Mouse (Mus musculus): ENCODE results near the gene Gon7. TPM values are rescaled to one million over a fixed set of nuclear protein-coding genes. Genes with fewer than 3 reads are reported as not detected.

Gon7 gene
- polyA plus RNA-seq, 1 experiment from 2014 or later, result 34.7 TPM

DNA sequence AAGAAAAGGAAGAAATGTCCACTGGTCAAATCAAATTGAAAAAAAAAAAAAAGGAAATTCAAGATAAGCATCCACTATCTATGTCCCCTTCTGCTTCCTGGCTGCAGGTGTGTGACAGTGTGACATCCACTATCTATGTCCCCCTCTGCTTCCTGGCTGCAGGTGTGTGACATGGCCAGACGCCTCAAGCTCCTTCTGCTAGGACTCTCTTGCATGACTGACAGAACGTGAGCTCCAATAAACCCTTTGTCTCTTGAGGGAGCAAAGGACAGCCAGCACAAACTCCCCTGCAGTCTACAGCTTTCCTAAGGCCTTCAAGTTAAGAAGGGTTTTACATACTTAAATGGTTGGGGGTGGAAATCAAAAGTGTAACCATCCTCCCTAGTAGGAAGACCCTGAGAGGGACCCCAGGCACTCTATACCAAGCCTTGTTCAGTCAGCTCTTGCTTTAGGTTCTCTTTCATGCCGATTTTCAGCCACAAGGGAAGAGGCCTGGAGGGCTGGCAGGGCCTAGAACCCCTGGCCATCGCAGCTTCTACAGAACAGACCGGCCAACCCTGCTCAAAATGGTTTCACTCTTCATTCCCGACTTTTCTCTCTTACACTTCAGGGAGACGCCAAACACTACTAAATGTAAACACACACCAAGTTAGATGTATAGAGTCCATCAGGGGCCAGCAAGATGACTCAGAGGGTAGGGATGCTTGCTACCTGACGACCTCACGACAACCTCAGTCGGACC, 42.8 kb downstream of the Gon7 start:
- Histone ChIP-seq H3K4me3 (ENCODE audit: low read length) (no peak overlapping the region), H3K4me1 (ENCODE audit: control insufficient read depth, insufficient read depth, low read length) (no peaks in the 10 kb centered on the region), H3K9ac (ENCODE audit: low read depth, low read length) (no peak overlapping the region), H3K4me2 (replicated peaks; ENCODE audit: low read depth, low read length) (no peak overlapping the region), H3K27me3 (ENCODE audit: control insufficient read depth, insufficient read depth, low read length) (no peaks in the 10 kb centered on the region), H3K9me3 (ENCODE audit: control insufficient read depth, low read length) (no peaks in the 10 kb centered on the region), H3K36me3 (ENCODE audit: control insufficient read depth, insufficient read depth, low read length) (no peaks in the 10 kb centered on the region), H3K27ac (ENCODE audit: low read depth, low read length) (no peak overlapping the region)
- 87% methylated on average over 10 of the region's 10 CpGs for WGBS
- ATAC-seq (ENCODE audit: low FRiP score, low TSS enrichment), result no peak

DNA sequence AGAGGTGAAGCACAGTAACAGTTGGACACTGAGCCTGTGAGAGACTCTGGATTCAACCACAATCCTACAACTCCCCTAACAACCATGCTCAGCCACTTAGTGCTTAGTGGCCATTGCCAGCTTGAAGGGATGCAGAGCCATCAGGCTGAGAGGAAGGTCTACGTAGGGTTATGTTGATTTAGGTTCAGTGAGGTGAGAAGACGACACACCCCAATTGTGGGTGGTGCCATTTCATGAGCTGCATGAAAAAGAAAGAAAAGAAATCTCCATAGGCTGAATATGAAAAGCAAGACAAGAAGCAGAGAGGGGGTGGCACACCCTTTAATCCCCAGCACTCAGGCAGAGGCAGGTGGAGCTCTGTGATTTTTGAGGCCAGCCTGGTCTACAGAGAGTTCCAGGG, 43.5 kb downstream of the Gon7 start:
- H3K9ac ChIP-seq (ENCODE audit: low read depth, low read length), result no peak overlapping the region
- WGBS, result 50% methylated on average over 2 of the region's 2 CpGs

DNA sequence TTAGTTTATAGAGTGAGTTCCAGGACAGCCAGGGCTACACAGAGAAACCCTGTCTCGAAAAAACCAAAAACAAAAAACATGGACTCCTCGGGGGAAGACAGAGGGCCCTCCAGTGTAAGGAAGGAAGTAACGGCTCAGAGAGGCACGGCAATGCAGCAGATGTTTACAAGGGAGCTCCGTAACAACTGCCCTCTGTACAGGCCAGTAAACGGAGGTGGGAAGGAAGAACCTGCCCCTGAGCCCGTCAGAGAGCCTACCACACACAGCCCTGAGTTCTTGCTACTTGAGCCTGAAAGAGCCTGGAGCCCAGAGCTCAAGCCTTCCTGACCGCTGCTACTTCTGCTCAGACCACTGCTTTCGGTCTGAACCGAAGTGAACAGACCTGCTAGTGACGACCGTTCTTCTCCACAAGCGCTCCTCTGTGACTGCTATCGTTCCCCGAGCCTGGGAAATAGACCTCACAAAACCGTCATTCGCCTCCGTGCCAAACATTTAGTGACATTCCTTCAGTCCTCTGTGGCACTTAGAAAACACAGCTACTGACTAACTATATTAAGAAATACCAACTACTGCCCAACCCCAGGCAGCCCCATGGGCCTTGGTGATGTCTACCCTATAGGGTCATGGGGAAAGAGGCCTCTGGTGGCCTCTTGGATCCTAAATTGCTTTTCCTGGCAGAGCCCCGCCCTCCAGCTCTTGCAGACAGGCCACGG, 44.3 kb downstream of the Gon7 start:
- 63% methylated on average over 20 of the region's 20 CpGs for WGBS
- H3K9me3 ChIP-seq (ENCODE audit: control insufficient read depth, low read length), result no peaks in the 10 kb centered on the region
- no peaks in the 10 kb centered on the region for H3K4me1 ChIP-seq (ENCODE audit: control insufficient read depth, insufficient read depth, low read length)
- H3K36me3 ChIP-seq (ENCODE audit: control insufficient read depth, insufficient read depth, low read length), result no peaks in the 10 kb centered on the region
- H3K4me3 ChIP-seq (ENCODE audit: low read length), result no peak overlapping the region
- ATAC-seq (ENCODE audit: low FRiP score, low TSS enrichment), result no peak
- H3K4me2 ChIP-seq (replicated peaks; ENCODE audit: low read depth, low read length), result 0 out of 2 replicates have a peak overlapping the region, but pooled peaks have one; percentile 10
- 0 out of 2 replicates have a peak overlapping the region, but pooled peaks have one; percentile 4 for H3K9ac ChIP-seq (ENCODE audit: low read depth, low read length)
- no peaks in the 10 kb centered on the region for H3K27me3 ChIP-seq (ENCODE audit: control insufficient read depth, insufficient read depth, low read length)
- no peak overlapping the region for H3K27ac ChIP-seq (ENCODE audit: low read depth, low read length)

More for the DNA sequence above, 43.5 kb downstream of the Gon7 start:
- no peak overlapping the region for H3K4me3 ChIP-seq (ENCODE audit: low read length)
- no peaks in the 10 kb centered on the region for H3K4me1 ChIP-seq (ENCODE audit: control insufficient read depth, insufficient read depth, low read length)
- no peak for ATAC-seq (ENCODE audit: low FRiP score, low TSS enrichment)
- H3K36me3 ChIP-seq (ENCODE audit: control insufficient read depth, insufficient read depth, low read length), result no peaks in the 10 kb centered on the region
- H3K9me3 ChIP-seq (ENCODE audit: control insufficient read depth, low read length), result no peaks in the 10 kb centered on the region
- no peak overlapping the region for H3K27ac ChIP-seq (ENCODE audit: low read depth, low read length)
- H3K27me3 ChIP-seq (ENCODE audit: control insufficient read depth, insufficient read depth, low read length), result no peaks in the 10 kb centered on the region
- H3K4me2 ChIP-seq (replicated peaks; ENCODE audit: low read depth, low read length), result no peak overlapping the region

DNA sequence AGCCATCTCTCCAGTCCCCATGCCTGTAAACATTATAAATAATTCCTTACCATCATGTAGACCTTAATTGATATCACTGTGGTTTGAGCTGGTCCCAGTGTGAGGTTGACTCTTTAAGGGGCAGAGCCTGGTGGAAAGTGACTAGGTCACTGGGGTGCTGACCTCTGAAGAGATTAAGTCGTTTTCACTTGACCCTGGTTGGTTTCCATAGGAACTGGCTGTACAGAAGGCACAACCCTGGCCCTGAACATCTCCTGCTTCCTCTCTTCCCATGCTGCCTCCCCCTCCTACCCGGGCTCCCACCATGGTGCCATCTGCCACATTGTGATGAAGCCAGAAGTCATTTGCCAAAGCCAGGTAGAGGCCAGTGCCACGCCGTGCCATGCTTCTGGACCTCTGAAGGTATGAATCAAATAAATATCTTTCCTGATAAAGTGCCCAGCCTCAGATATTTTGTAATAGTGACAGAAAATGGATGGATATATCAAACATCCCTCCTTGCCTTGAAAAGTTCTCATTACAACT, 46.7 kb downstream of the Gon7 start:
- no peak for ATAC-seq (ENCODE audit: low FRiP score, low TSS enrichment)
- H3K4me2 ChIP-seq (replicated peaks; ENCODE audit: low read depth, low read length), result no peak overlapping the region
- no peaks in the 10 kb centered on the region for H3K27me3 ChIP-seq (ENCODE audit: control insufficient read depth, insufficient read depth, low read length)
- H3K9ac ChIP-seq (ENCODE audit: low read depth, low read length), result no peak overlapping the region
- H3K4me1 ChIP-seq (ENCODE audit: control insufficient read depth, insufficient read depth, low read length), result peaks cover 4% of the 10 kb centered on the region; the same call in 1 of the 2 replicates
- WGBS, result 59% methylated on average over 4 of the region's 4 CpGs
- no peak overlapping the region for H3K4me3 ChIP-seq (ENCODE audit: low read length)
- H3K36me3 ChIP-seq (ENCODE audit: control insufficient read depth, insufficient read depth, low read length), result no peaks in the 10 kb centered on the region
- no peak overlapping the region for H3K27ac ChIP-seq (ENCODE audit: low read depth, low read length)
- no peaks in the 10 kb centered on the region for H3K9me3 ChIP-seq (ENCODE audit: control insufficient read depth, low read length)

DNA sequence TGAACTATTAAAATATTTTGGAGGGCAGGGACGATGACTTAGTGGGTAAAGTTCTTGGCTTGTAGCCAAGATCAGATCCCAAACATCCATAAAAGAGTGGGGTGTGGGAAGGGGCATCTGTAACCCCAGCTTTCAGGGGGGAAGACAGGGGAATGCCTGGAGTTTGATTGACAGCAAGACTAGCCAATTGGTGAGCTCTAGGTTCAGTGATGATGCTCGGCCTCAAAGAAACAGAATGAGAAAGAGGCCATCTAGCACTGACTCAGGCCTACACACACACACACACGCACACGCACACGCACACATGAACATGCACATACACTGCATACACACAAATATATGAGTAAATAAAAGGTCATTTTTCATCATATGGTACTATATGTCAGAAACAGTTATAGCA, 47.7 kb downstream of the Gon7 start:
- H3K9me3 ChIP-seq (ENCODE audit: control insufficient read depth, low read length), result no peaks in the 10 kb centered on the region
- ATAC-seq (ENCODE audit: low FRiP score, low TSS enrichment), result no peak
- H3K4me1 ChIP-seq (ENCODE audit: control insufficient read depth, insufficient read depth, low read length), result peaks cover 10% of the 10 kb centered on the region; the same call in 1 of the 2 replicates
- H3K27ac ChIP-seq (ENCODE audit: low read depth, low read length), result no peak overlapping the region
- 87% methylated on average over 5 of the region's 5 CpGs for WGBS
- H3K4me3 ChIP-seq (ENCODE audit: low read length), result no peak overlapping the region
- no peak overlapping the region for H3K9ac ChIP-seq (ENCODE audit: low read depth, low read length)
- H3K4me2 ChIP-seq (replicated peaks; ENCODE audit: low read depth, low read length), result no peak overlapping the region
- no peaks in the 10 kb centered on the region for H3K36me3 ChIP-seq (ENCODE audit: control insufficient read depth, insufficient read depth, low read length)
- no peaks in the 10 kb centered on the region for H3K27me3 ChIP-seq (ENCODE audit: control insufficient read depth, insufficient read depth, low read length)

DNA sequence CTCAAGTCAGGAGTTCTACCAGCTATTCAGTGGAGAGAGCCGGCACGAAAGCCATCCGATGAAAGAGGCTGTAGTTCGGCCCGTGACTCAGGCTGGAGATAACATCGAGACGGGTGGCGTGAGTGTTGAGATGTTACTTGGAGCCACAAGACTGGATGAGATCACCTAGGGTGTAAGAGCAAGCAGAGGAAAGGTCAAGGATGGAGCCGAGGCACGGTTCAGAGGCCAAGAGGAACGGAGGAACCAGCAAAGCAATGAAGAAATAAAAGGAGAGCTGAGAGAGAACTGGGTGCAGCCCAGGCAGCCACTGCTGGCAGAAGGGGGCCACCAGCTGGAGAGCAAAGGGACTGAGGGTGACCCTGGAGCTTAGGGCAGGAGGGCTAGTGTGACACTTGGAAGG, 49.4 kb downstream of the Gon7 start:
- Histone ChIP-seq H3K9ac (ENCODE audit: low read depth, low read length) (no peak overlapping the region), H3K4me1 (ENCODE audit: control insufficient read depth, insufficient read depth, low read length) (peaks cover 19% of the 10 kb centered on the region), H3K4me2 (replicated peaks; ENCODE audit: low read depth, low read length) (no peak overlapping the region), H3K4me3 (ENCODE audit: low read length) (no peak overlapping the region), H3K27me3 (ENCODE audit: control insufficient read depth, insufficient read depth, low read length) (no peaks in the 10 kb centered on the region), H3K27ac (ENCODE audit: low read depth, low read length) (no peak overlapping the region), H3K36me3 (ENCODE audit: control insufficient read depth, insufficient read depth, low read length) (no peaks in the 10 kb centered on the region), H3K9me3 (ENCODE audit: control insufficient read depth, low read length) (no peaks in the 10 kb centered on the region)
- 58% methylated on average over 11 of the region's 11 CpGs for WGBS
- ATAC-seq (ENCODE audit: low FRiP score, low TSS enrichment), result no peak

DNA sequence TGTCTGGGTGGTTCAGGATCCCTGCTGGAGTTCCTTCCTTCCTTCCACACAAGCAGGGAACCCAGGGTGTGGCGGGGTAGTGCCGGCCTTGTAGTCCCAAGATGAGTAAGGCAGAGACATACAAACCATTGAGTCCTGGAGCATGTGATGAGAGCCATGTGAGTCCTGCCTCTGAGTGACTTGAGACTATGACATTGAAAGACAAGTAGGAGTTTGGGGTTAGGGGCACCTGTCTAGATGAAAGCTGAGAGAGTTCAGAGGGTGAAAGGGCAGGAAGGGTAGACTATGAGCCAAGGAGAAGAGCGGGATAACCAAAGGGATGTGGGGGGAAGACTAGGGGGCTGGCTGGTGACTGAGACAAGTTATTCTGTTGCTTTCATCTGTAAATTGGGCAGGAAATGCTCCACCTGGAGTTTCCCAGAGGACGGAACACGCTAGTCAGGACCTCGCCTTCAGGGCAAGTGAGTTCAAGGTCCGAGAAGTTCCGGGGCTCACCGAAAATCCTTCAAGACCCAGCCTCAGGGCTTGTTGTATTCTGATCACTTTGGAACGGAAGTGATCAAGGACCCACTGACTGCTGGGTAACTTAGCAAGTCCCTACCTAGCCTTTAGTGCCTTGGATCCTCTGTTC, 50.7 kb downstream of the Gon7 start:
- no peak for ATAC-seq (ENCODE audit: low FRiP score, low TSS enrichment)
- Histone ChIP-seq H3K27ac (ENCODE audit: low read depth, low read length) (no peak overlapping the region), H3K27me3 (ENCODE audit: control insufficient read depth, insufficient read depth, low read length) (no peaks in the 10 kb centered on the region), H3K36me3 (ENCODE audit: control insufficient read depth, insufficient read depth, low read length) (no peaks in the 10 kb centered on the region), H3K9ac (ENCODE audit: low read depth, low read length) (no peak overlapping the region), H3K4me3 (ENCODE audit: low read length) (no peak overlapping the region), H3K9me3 (ENCODE audit: control insufficient read depth, low read length) (no peaks in the 10 kb centered on the region), H3K4me2 (replicated peaks; ENCODE audit: low read depth, low read length) (no peak overlapping the region), H3K4me1 (ENCODE audit: control insufficient read depth, insufficient read depth, low read length) (peaks cover 25% of the 10 kb centered on the region)
- 80% methylated on average over 10 of the region's 10 CpGs for WGBS

DNA sequence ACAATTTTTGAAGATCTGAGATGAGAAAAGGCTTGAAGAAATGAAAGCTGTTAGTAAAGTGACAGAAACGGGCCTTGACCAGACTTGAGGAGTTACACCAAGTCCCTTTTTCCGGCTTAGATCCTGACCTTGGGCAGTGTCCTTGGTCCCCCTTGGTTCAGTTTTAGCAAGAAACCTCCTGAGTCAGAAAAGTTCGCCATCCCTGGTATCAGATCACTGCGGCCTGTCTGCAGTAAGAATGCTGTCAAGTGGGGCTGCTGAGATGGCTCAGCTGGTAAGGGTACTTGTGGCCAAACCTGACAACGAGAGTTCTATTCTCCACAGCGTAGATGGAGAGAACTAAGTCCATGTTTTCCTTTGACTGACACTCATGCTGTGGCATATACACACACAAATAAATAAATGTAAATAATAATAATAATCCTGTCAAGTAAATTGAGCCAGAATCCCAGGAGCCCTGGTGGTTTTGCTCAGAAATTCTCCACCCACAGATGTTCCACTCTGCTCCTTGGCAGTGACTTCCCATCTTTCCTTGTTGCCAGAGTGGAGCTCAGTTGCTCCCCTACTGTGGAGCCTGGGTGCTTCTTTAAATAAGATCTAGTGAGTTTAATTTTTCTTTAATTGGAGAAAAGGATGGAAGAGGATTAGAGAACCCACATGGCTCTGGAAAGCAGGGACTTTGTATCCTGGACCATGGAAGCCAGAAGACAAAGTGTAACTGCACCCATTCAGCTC, 51.5 kb downstream of the Gon7 start:
- peak overlapping the region; percentile 93 for H3K4me2 ChIP-seq (replicated peaks; ENCODE audit: low read depth, low read length)
- WGBS, result 53% methylated on average over 6 of the region's 6 CpGs
- ATAC-seq (ENCODE audit: low FRiP score, low TSS enrichment), result no peak
- no peak overlapping the region for H3K27ac ChIP-seq (ENCODE audit: low read depth, low read length)
- no peaks in the 10 kb centered on the region for H3K27me3 ChIP-seq (ENCODE audit: control insufficient read depth, insufficient read depth, low read length)
- 0 out of 2 replicates have a peak overlapping the region, but pooled peaks have one; percentile 23 for H3K9ac ChIP-seq (ENCODE audit: low read depth, low read length)
- no peaks in the 10 kb centered on the region for H3K9me3 ChIP-seq (ENCODE audit: control insufficient read depth, low read length)
- H3K36me3 ChIP-seq (ENCODE audit: control insufficient read depth, insufficient read depth, low read length), result no peaks in the 10 kb centered on the region
- H3K4me3 ChIP-seq (ENCODE audit: low read length), result no peak overlapping the region
- H3K4me1 ChIP-seq (ENCODE audit: control insufficient read depth, insufficient read depth, low read length), result peaks cover 25% of the 10 kb centered on the region

All from kidney, embryonic 14.5 days (tissue).